Mouse (Mus musculus) heart, adult 9 months (tissue): Measurements from ENCODE around the gene Tyro3.

Experiments used
- DNase-seq, 2 experiments: peaks; one replicate each; pipeline ENCODE4 v3.0.0; 2022; ENCODE audit warnings: low spot score in 2 of 2

Gene Tyro3

GRCm38 (mm10) chr2:119855310-119855850 is 57.8 kb downstream of the Tyro3 start:
- DNase-seq, result no peak

GRCm38 (mm10) chr2:119857341-119857740 is 59.8 kb downstream of the Tyro3 start:
- DNase-seq, result no peak

- DNase-seq, result no peak
Observed at GRCm38 (mm10) chr2:119864484-119864883, 67.0 kb downstream of the Tyro3 start.
